Mouse (Mus musculus) midbrain, embryonic 16.5 days (tissue): Measurements from ENCODE around the gene Trim27. TPM values are rescaled to one million over a fixed set of nuclear protein-coding genes. Genes with fewer than 3 reads are reported as not detected.

ENCODE experiments used
- ATAC-seq: fragments of 200-750 bp; cut with Nextera tagmentation; 2 replicates; pipeline ENCODE4 v1.8.0; 2017; ENCODE audit warnings: moderate TSS enrichment
- H3K27ac ChIP-seq: fragments of 300-500 bp; sonication (generic); 2 replicates; pipeline ENCODE4 v1.5.1; 2014; ENCODE audit warnings: mild to moderate bottlenecking, low read length, mixed read lengths
- H3K27me3 ChIP-seq: fragments of 300-500 bp; sonication (generic); 2 replicates; pipeline ENCODE4 v1.6.1; 2014; ENCODE audit warnings: low read depth, low read length, mixed read lengths; ENCODE audit not compliant: control insufficient read depth, insufficient read depth
- H3K36me3 ChIP-seq: fragments of 300-500 bp; sonication (generic); 2 replicates; pipeline ENCODE4 v1.6.1; 2014; ENCODE audit warnings: mild to moderate bottlenecking, low read length, moderate library complexity, mixed read lengths; ENCODE audit not compliant: control insufficient read depth, insufficient read depth
- H3K4me1 ChIP-seq: fragments of 300-500 bp; sonication (generic); 2 replicates; pipeline ENCODE4 v1.6.1; 2014; ENCODE audit warnings: mild to moderate bottlenecking, low read length, mixed read lengths; ENCODE audit not compliant: control insufficient read depth, insufficient read depth
- H3K4me2 ChIP-seq: fragments of 300-500 bp; sonication (generic); 2 replicates; pipeline ENCODE4 v1.6.1; 2014; ENCODE audit warnings: mild to moderate bottlenecking, low read length, mixed read lengths
- H3K4me3 ChIP-seq: fragments of 300-500 bp; sonication (generic); 2 replicates; pipeline ENCODE4 v1.5.1; 2014; ENCODE audit warnings: low read depth, mild to moderate bottlenecking, low read length, moderate library complexity, mixed read lengths
- H3K9ac ChIP-seq: fragments of 300-500 bp; sonication (generic); 2 replicates; pipeline ENCODE4 v1.6.1; 2014; ENCODE audit warnings: low read depth, low read length, mixed read lengths
- H3K9me3 ChIP-seq: fragments of 300-500 bp; sonication (generic); replicated peaks from 2 replicates; pipeline ENCODE4 v1.6.1; 2014; ENCODE audit warnings: mild to moderate bottlenecking, low read length, mixed read lengths; ENCODE audit not compliant: control insufficient read depth, poor library complexity, severe bottlenecking
- WGBS: fragments of 180-500 bp; shearing (Covaris S2); extraction: QIAGEN DNeasy Blood & Tissue Kit; methylation state at CpG from one replicate; pipeline ENCODE4 v1.1.7; 2014; 5-methylcytosine and 5-hydroxymethylcytosine counted together
- polyA plus RNA-seq: library from polyadenylated mRNA; unstranded; fragments of >200 nt; fragmentation: Nextera tagmentation; extraction: Ambion mirVana; gene quantifications from 2 replicates; pipeline ENCODE4 v1.2.1, GENCODE M21; 2015

The Trim27 gene
- polyA plus RNA-seq, 1 experiment from 2014 or later, result 70.6 TPM

GRCm38 (mm10) chr13:21222463-21223022 lies 43.3 kb downstream of the Trim27 start:
- Histone ChIP-seq H3K27ac (peak overlapping the region; percentile 85), H3K4me1 (peaks cover 7% of the 10 kb centered on the region; the same call in 1 of the 2 replicates), H3K27me3 (no peaks in the 10 kb centered on the region; the same call in 1 of the 2 replicates), H3K36me3 (no peaks in the 10 kb centered on the region), H3K4me3 (peak overlapping the region; percentile 52), H3K4me2 (peak overlapping the region; percentile 73), H3K9ac (peak overlapping the region; percentile 61), H3K9me3 (no peaks in the 10 kb centered on the region)
- ATAC-seq, result peak; percentile 95
- WGBS, result under 1% methylated on average over 20 of the region's 20 CpGs

GRCm38 (mm10) chr13:21223242-21223655 lies 44.0 kb downstream of the Trim27 start:
- peaks cover 7% of the 10 kb centered on the region; the same call in 1 of the 2 replicates for H3K4me1 ChIP-seq
- no peaks in the 10 kb centered on the region; the same call in 1 of the 2 replicates for H3K27me3 ChIP-seq
- no peaks in the 10 kb centered on the region for H3K9me3 ChIP-seq
- no peaks in the 10 kb centered on the region for H3K36me3 ChIP-seq
- H3K27ac ChIP-seq, result no peak overlapping the region
- peak overlapping the region; percentile 47 for H3K9ac ChIP-seq
- WGBS, result 2% methylated on average over 10 of the region's 10 CpGs
- no peak for ATAC-seq
- peak overlapping the region; percentile 73 for H3K4me2 ChIP-seq
- H3K4me3 ChIP-seq, result peak overlapping the region; percentile 52

DNA sequence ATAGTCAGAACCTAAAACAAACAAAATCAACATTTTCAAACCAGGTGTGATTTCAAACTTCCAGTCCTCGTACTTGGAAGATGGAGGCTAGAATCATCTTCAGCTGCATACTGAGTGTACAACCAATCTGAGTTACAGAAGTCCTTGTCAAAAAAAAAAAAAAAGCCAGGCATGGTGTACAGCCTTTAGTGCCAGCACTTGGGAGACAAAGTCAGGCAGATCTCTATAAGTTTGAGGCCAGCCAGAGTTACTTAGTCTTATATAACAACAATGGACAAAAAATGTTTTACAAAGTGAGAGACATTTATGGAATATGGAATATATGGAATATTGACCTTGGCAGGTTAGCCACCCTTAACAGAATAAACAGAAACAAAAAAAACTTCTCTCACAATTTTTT lies 45.1 kb downstream of the Trim27 start:
- WGBS, result 89% methylated on average over 1 of the region's 1 CpGs
- Histone ChIP-seq H3K27ac (no peak overlapping the region), H3K27me3 (no peaks in the 10 kb centered on the region; the same call in 1 of the 2 replicates), H3K4me2 (no peak overlapping the region), H3K4me1 (peaks cover 7% of the 10 kb centered on the region; the same call in 1 of the 2 replicates), H3K9me3 (no peaks in the 10 kb centered on the region), H3K36me3 (no peaks in the 10 kb centered on the region), H3K9ac (no peak overlapping the region), H3K4me3 (no peak overlapping the region)
- ATAC-seq, result no peak

- H3K27me3 ChIP-seq, result no peaks in the 10 kb centered on the region
- no peak overlapping the region for H3K4me3 ChIP-seq
- peaks cover 7% of the 10 kb centered on the region; the same call in 1 of the 2 replicates for H3K4me1 ChIP-seq
- no peaks in the 10 kb centered on the region for H3K36me3 ChIP-seq
- no peak overlapping the region for H3K4me2 ChIP-seq
- WGBS, result 68% methylated on average over 6 of the region's 6 CpGs
- no peak for ATAC-seq
- no peak overlapping the region for H3K27ac ChIP-seq
- H3K9ac ChIP-seq, result no peak overlapping the region
- H3K9me3 ChIP-seq, result no peaks in the 10 kb centered on the region
These were observed 46.0 kb downstream of the Trim27 start for GRCm38 (mm10) chr13:21225206-21225605.

DNA sequence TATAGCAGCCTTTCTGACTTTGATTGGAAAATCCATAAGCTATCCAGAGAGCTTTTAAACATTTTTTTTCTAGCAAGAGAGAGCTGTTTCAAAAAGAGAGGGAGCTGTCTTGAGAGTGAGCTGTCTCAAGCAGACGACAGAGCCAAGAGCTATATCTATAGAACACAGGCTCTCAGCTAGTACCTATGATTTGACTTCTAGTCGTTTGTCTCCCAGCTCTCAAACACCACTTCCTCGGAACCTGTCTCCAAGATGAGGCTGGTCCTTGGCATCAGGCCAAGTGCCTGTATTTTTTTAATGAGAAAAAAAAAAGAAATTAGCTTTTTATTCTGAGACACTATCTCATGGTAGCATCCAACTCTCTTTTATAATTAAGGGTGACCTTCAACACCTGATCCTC lies 46.8 kb downstream of the Trim27 start:
- Histone ChIP-seq H3K4me1 (peaks cover 5% of the 10 kb centered on the region; the same call in 1 of the 2 replicates), H3K9ac (no peak overlapping the region), H3K36me3 (no peaks in the 10 kb centered on the region), H3K4me3 (no peak overlapping the region), H3K9me3 (no peaks in the 10 kb centered on the region), H3K27ac (no peak overlapping the region), H3K27me3 (no peaks in the 10 kb centered on the region), H3K4me2 (no peak overlapping the region)
- 65% methylated on average over 3 of the region's 3 CpGs for WGBS
- ATAC-seq, result no peak

DNA sequence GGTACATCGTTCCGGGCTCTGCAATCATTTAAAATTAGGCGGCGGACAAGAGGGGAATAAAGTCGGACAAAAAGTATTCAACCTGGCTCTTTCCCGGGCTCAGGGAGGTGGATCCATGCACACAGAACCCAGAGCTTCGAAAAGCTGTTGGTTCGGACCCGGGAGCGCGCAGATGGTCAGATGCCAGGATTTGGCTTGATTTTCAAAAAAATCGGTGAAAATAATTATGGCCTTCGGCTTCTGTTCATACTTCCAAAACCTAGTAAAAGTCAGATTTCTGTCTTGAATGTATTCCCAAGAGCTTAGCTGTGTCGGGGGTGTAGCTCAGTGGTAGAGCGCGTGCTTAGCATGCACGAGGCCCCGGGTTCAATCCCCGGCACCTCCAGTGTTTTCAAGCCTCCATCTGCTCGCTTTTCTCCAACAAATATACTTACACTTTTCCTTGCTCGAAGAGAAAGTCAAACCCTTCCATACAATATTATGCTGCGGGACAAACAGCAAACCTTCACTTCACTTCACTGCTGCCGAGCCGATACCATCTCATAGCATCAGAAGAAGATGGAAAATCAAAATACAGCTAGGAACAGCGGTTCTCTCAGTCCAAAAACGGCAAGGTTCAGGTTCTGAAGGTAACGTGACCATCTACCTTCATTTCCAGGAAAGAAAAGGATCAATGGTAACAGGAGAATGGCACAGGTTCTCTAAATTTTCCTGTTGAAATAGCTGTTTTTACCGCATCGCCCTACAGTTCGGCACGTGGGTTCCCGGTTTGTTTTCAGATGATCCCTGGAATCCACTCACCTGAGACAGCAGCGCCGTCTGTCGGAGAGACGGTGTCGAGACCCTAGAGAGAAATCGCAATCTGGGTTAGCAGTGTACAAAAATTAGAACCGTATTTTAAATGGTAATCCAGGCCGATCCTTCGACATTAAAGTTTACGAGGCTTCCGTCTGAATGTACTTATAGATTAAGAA lies 54.8 kb downstream of the Trim27 start:
- peak overlapping the region; percentile 71 for H3K27ac ChIP-seq
- no peaks in the 10 kb centered on the region for H3K36me3 ChIP-seq
- H3K4me1 ChIP-seq, result peaks cover 4% of the 10 kb centered on the region; the same call in 1 of the 2 replicates
- peak overlapping the region; percentile 60 for H3K9ac ChIP-seq
- H3K27me3 ChIP-seq, result no peaks in the 10 kb centered on the region
- H3K4me3 ChIP-seq, result peak overlapping the region; percentile 62
- peak overlapping the region; percentile 60 for H3K4me2 ChIP-seq
- no peaks in the 10 kb centered on the region for H3K9me3 ChIP-seq
- peak; percentile 97 for ATAC-seq
- WGBS, result under 1% methylated on average over 43 of the region's 43 CpGs

DNA sequence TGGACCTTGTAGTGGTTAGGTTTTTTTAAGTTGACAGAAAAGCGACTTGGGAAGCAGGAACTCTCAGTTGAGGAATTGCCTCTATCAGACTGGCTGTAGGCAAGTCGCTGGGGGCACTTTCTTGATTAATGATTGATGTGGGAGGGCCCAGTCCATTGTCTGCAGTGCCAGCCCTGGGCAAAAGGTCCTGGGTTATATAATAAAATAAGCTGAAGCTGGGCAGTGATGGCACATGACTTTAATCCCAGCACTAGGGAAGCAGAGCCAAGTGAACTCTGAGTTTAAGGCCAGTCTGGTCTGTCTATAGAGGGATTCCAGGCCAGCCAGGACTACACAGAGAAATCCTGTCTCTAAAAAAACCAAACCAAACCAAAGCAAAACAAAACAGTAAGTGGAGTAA lies 57.5 kb downstream of the Trim27 start:
- Histone ChIP-seq H3K27me3 (no peaks in the 10 kb centered on the region), H3K4me2 (no peak overlapping the region), H3K36me3 (no peaks in the 10 kb centered on the region), H3K4me1 (peaks cover 4% of the 10 kb centered on the region; the same call in 1 of the 2 replicates), H3K27ac (no peak overlapping the region), H3K4me3 (no peak overlapping the region), H3K9ac (no peak overlapping the region), H3K9me3 (no peaks in the 10 kb centered on the region)
- WGBS, result 71% methylated on average over 2 of the region's 2 CpGs
- no peak for ATAC-seq

GRCm38 (mm10) chr13:21237161-21237560 lies 57.9 kb downstream of the Trim27 start:
- no peak overlapping the region for H3K27ac ChIP-seq
- peaks cover 4% of the 10 kb centered on the region; the same call in 1 of the 2 replicates for H3K4me1 ChIP-seq
- WGBS, result 93% methylated on average over 6 of the region's 6 CpGs
- no peak overlapping the region for H3K4me3 ChIP-seq
- ATAC-seq, result no peak
- no peaks in the 10 kb centered on the region for H3K9me3 ChIP-seq
- no peak overlapping the region for H3K9ac ChIP-seq
- no peaks in the 10 kb centered on the region for H3K27me3 ChIP-seq
- no peak overlapping the region for H3K4me2 ChIP-seq
- no peaks in the 10 kb centered on the region for H3K36me3 ChIP-seq

GRCm38 (mm10) chr13:21240788-21241187 lies 61.5 kb downstream of the Trim27 start:
- Histone ChIP-seq H3K36me3 (no peaks in the 10 kb centered on the region), H3K4me1 (no peaks in the 10 kb centered on the region), H3K4me3 (no peak overlapping the region), H3K4me2 (no peak overlapping the region), H3K9ac (no peak overlapping the region), H3K27ac (no peak overlapping the region), H3K27me3 (peaks cover 13% of the 10 kb centered on the region), H3K9me3 (no peaks in the 10 kb centered on the region)
- 13% methylated on average over 7 of the region's 7 CpGs for WGBS
- no peak for ATAC-seq
